Mouse (Mus musculus) left cerebral cortex, postnatal 25 days (tissue): Measurements from ENCODE around the gene Gm20696. TPM values are rescaled to one million over a fixed set of nuclear protein-coding genes. Genes with fewer than 3 reads are reported as not detected.

Experiments
- DNase-seq, 2 experiments: peaks; one replicate each; pipeline ENCODE4 v3.0.0; 2022; ENCODE audit warnings: low spot score in 2 of 2, mixed read lengths in 1 of 2
- intact Hi-C: fragments of 180-260 bp; cut with DNase I; formaldehyde crosslinking; loops from one replicate; pipeline ENCODE4 v1.15.1; 2025
- total RNA-seq, 2 experiments: library from RNA; stranded (reverse); gene quantifications; 2 replicates each; pipeline ENCODE4 v1.2.3; 2021

Gm20696 gene
- total RNA-seq, 2 experiments from 2014 or later, result 6.1 to 9.5 TPM

DNA sequence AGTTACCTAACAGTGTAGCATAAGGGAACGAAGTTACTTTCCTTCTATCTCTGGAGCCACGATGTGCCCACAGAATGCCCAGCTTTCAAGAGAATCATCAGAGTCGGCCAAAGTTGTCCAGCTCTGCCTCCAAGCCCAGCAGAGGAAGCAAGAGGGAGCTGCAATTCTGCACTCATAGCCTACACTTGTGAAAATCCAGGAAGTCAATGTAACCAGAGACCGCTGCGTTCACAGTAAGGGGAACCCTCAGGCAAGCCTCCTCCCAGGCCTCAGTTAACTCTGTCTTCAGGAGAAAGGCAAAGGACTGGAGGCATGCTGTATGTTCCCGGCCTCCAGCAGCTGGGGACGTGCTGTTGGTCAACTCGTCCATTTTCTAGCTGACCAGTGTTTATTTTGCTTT is 693 bp upstream of the Gm20696 start:
- DNase-seq, result no peak

DNA sequence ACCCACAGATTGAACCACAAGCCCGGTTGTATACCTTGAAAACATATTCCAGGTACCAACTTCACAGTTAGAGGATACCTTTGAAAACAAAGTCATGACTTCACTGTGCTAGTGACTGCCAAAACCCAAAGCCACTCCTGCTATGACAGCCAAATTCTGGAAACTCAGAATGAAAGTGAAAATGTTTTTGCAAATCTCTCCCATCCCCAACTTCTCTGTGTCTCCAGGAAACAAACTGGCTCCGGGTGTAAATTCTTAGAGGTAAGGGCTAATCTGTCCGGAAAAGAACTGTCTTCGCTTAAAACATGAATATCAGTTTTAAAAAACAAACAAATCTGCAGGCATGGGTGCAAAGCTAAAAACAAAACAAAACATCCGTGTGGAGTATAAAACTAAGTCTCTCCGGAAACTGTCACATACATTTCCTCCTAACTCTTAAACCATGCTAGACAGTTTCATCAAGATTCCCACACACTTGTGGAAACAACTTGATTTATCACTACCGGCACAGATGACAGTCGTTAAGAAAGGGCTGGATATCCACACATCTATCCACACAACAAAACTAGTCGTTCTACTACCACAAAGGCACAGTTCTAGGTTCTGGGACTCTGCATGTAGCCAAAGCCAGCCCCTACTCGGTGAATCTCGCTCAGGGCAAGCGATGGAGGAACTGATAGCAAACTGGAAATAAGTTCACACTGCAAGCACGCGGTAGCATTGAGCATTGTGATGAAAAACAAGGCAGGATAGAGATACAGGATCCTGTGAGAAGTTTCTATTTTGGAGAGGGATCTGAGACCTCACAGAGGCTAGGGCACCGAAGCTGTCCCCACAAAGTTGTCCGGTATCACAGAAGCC is 910 bp downstream of the Gm20696 start:
- no peak for DNase-seq
- intact Hi-C loops, result no loop called here

More for the DNA sequence above, 693 bp upstream of the Gm20696 start:
- intact Hi-C loops, result no loop called here

DNA sequence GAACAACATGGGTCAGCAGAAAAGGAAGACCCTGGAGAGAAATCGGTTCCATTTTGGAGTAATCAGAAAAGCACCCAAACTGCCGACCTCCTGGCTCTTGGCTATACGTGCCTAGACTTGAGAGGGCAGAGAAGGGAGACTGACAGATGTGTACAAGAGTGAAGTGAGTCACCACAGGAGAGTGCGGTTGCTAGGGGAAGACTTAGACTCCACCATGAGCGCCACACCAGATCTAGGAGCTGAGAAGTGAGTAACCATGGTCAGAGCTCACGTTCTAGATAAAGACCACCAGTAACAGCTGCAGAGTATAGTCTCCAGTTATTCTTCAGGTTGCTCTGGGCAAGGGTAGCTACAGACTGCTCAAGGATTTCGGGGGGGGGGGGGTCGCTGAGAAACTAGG is 3.4 kb downstream of the Gm20696 start:
- DNase-seq, result no peak
- intact Hi-C loops, result no loop called here

DNA sequence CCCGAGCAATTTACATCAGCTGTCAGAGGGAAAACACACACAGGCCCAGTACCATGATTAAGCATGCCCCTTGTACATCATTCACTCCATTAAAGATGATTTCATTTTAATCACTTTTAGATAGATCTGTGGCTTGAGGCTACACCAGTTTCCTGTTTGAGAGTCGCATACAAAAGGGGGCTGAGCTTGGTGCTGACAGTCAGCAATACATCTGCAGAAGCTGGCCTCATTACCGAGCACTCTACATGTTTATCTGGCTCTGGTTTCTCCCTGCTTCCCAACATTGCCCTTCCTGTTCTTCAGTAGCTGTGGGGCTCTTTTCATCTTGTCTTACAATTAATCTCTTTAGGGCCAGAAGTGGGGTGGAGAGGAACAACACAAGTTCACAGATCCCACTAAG is 6.2 kb downstream of the Gm20696 start:
- intact Hi-C loops, result no loop called here
- DNase-seq, result no peak

- no peak for DNase-seq
- intact Hi-C loops, result loop anchor here (10.0 kb wide), 2 partner anchors 986 to 1216 kb away; no protein-coding TSS in a partner anchor
Measured at GRCm38 (mm10) chr6:99658586-99658985, 8.0 kb downstream of the Gm20696 start.

GRCm38 (mm10) chr6:99656088-99656487 is 10.5 kb downstream of the Gm20696 start:
- intact Hi-C loops, result loop anchor here (10.0 kb wide), 2 partner anchors 989 to 1219 kb away; no protein-coding TSS in a partner anchor
- no peak for DNase-seq

DNA sequence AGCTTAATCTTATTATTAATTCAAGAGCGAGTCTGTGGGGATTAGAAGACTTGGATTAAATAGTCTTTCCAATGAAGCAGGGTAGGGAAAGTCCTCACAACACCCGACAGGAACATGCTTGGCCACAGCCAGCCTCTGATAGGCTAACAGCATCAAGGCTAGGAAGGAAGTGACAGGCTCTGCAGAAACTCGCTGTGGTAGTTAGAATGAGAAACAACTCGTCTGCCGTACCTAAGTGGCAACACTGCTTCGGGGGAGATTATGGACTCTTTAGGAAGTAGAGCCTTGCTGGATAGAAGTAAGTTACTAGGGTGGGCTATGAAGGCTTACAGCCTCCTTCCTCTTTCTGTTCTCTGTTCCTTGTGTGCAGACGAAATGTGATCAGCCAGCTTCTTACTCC is 11.1 kb downstream of the Gm20696 start:
- DNase-seq, result no peak
- intact Hi-C loops, result loop anchor here (10.0 kb wide), 2 partner anchors 989 to 1219 kb away; no protein-coding TSS in a partner anchor

- no peak for DNase-seq
- intact Hi-C loops, result loop anchor here (5.0 to 10.0 kb wide), 3 partner anchors 128 to 1220 kb away; no protein-coding TSS in a partner anchor
Measured at GRCm38 (mm10) chr6:99654343-99654742, 12.3 kb downstream of the Gm20696 start.

DNA sequence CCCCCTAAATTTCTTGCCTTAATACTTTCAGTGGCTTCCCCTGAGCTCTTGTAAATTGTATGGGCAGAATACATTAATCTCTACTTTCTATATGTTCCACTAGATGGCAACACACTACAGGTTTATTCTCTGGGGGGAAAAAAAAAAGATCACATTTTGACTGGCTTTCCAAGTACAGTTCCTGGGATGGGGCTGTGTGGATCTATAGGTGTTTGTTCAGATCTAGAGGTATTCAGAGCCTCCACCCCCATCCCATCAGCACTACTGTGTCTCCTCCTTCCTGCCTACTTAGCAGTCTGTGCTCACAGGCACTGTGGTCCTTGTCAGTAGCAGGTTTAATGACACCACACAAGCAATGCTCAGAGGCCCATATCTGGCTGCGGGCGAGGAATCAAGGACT is 14.3 kb downstream of the Gm20696 start:
- DNase-seq, result no peak
- intact Hi-C loops, result loop anchor here (5.0 to 10.0 kb wide), 3 partner anchors 130 to 1222 kb away; no protein-coding TSS in a partner anchor

DNA sequence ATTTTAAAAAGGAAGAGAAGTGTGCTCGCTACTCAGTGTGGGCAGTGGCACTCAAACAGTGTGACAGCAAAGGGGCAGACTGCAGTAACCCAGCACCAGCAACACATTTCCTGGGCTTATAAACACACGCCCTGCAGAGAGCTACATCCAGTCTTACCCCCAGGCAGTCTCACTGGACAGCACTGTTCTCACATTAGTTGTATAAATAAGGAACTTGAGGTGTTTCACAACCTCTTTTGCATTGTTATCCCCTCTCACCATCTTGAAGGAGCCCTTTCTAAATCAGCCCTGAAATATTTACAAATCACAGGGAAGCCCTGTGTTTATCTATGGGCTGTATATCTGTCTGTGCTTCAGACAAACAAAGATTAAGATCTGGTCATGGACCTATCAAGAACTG is 17.3 kb downstream of the Gm20696 start:
- intact Hi-C loops, result no loop called here
- no peak for DNase-seq

GRCm38 (mm10) chr6:99646344-99646743 is 20.3 kb downstream of the Gm20696 start:
- intact Hi-C loops, result no loop called here
- DNase-seq, result no peak

DNA sequence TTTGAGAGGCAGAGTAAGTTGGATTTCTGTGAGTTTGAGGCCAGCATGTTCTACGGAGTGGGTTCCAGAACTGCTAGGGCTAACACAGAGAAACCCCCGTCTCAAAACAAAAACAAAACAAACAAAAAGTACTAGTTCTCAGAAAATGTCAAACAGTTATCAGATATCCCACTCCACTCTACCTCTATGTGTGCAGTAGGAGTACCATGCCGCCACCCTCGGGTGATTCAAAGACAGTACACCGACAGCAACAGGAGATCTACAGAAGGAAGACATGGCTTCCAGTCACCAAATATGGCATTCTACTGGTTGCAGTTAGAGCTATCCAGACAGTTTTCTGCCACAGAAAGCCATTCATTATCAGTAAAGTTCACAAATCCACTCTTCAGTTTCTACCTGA is 21.7 kb downstream of the Gm20696 start:
- intact Hi-C loops, result no loop called here
- DNase-seq, result no peak

DNA sequence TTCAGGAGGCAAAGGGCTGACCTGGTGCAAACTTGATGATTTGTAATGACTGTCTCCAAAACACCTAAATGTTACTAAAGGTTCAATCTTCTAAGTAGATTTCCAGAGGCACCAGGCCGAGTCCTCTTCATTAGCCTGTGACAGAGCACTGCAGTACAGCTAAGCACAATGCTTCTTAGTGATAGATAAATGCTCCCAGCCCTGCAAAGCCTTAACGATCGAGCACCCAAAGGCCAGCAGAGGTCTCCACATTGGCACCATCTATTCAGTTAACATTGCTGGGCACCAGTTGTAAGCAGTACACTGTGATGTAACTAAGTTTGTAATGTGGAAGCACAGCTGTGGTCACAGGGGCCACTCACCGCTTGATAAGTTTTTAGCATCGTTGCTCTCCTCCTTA is 22.2 kb downstream of the Gm20696 start:
- intact Hi-C loops, result no loop called here

DNA sequence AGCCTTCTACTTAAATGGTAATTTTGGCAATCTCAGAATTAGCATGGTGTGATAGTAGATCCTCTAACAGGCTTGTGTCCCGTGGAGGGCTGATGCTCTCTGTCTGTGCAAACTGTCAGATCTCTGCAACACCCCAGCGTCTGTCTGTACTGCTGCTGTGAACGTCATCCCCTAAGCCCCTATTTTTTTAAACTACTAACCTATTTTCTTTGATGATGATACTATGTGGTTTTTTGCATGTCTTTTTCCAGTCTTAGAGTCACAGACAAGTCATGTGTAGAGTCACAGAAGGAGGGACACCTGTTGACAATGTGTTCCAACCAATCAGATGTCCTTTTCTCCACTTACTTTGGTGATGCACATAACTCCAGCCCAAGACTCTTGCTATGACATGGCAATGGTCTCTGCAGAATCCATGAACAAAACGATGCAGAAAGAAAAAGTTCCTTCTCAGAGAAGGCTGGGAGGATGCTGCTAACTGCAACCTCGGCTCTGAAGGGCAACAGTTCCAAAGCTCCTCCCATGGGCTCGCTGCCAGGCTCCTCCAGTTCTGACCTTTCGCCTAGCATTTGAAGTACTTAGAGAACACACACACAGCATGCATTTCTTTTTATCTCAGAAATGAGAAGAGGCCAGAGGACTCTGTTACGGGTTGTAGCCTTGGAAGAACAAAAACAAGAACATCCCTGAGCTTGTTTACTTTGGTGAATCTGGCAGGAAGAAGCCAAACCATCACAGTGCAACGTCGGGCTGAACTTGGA is 23.0 kb downstream of the Gm20696 start:
- no peak for DNase-seq
- intact Hi-C loops, result no loop called here

More for the DNA sequence above, 22.2 kb downstream of the Gm20696 start:
- DNase-seq, result no peak

GRCm38 (mm10) chr6:99637456-99637855 is 29.1 kb downstream of the Gm20696 start:
- intact Hi-C loops, result no loop called here
- DNase-seq, result no peak

DNA sequence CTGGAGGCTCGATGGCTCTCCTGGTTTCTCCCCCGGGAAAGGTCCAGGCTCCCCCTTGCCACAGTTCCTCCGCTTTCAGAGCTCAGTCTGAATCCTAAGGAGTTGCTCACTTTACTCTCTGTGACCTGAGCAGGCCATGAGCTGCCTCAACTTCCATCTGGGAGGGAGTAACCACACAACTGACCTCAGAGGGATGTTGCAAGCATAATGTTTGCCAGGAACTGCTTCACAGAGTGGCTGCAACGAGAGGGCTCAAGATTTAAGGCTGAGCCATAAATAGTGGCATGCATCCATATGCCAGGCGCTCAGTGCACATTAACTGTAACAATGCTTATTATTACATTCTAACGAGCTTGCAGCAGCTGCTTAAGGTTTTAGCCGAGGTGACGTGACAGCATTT is 29.8 kb downstream of the Gm20696 start:
- DNase-seq, result no peak
- intact Hi-C loops, result no loop called here

DNA sequence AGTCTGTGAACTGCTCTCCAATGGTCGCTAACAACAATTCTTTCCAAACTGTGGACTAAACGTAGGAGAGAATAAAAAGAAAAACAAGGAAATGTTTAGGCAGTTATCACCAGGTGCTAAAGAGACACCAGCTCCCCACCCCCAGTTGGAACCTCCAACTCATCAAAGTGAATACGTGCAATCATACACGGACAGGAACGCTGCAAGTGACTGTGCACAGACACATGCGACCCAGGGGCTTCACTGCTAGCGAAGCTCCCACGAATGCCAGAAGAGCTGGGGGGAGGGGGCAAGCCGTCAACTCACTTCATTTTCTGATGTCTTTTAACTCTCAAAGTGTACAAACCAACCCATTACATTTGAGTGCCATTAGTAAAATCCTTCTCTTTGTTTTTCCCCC is 30.5 kb downstream of the Gm20696 start:
- no peak for DNase-seq
- intact Hi-C loops, result no loop called here

- intact Hi-C loops, result no loop called here
- no peak for DNase-seq
Measured at GRCm38 (mm10) chr6:99632121-99632980, 34.2 kb downstream of the Gm20696 start.

DNA sequence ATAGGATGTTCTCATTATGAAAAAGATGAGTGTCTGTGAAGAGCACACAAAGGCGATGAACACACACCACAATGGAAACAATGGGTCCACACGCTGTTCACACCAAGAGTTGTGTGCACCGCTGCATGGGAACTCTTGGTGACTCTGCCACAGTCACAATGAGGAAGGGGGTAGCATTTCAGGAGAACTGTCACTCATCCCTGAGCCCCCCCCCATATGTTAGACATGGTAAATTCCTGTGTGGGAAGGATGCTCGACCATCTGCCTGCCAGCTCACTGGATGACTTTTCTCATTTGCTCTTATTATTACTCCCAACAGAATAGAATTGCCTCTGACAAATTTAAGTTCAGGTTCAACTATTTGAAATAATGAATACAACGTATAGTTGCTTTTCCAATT is 35.0 kb downstream of the Gm20696 start:
- intact Hi-C loops, result no loop called here
- no peak for DNase-seq
